Mouse (Mus musculus) small intestine, adult 2 months (tissue): ENCODE measurements around the gene Gm37240.

Experiments
- CTCF ChIP-seq: fragments of 200-500 bp; IDR thresholded peaks from 2 replicates; pipeline ENCODE4 v1.5.1; 2012; ENCODE audit warnings: low read depth, mild to moderate bottlenecking, control low read depth, inconsistent platforms, low read length, moderate library complexity, mixed read lengths; ENCODE audit not compliant: insufficient replicate concordance, insufficient read length; ENCODE audit errors: extremely low read depth
- POLR2A ChIP-seq: fragments of 200-500 bp; IDR thresholded peaks from 2 replicates; pipeline ENCODE4 v1.6.1; 2012; ENCODE audit warnings: low read depth, mild to moderate bottlenecking, control low read depth, inconsistent platforms, low read length, moderate library complexity

GRCm38 (mm10) chr3:84914284-84914683 lies 973.0 kb downstream of the Gm37240 start:
- TF ChIP-seq CTCF (no peak), POLR2A (no peak)
